10 mouse cellular contexts compared by ENCODE assay signal in genomic region chr3:108327916-108328315, GRCm38 (mm10). TPM values are rescaled to one million over a fixed set of nuclear protein-coding genes. Genes with fewer than 3 reads are reported as not detected.
A peak's percentile ranks its signal among the peaks of the same experiment; 100 is the strongest.
DNase-seq lines count a peak whose midpoint lies in the region; ATAC-seq and TF ChIP-seq lines count a peak whose summit lies in the region.
"Had no signal": no experiment of that assay in that cellular context is flagged by ENCODE, and none has a peak within 500 bp of the region (broad histone marks: within the 10 kb centered on the region; RNA-seq: fewer than 3 reads in every experiment).

No protein-coding gene starts in this region.

- peak overlapping the region; percentile 48; the same call in 1 of the 2 replicates for H3K27ac ChIP-seq in left cerebral cortex, adult 2 months

- TF ChIP-seq CTCF in left cerebral cortex, adult 2 months (IDR thresholded peaks at IDR 0.05) = no peak

- no peak for ATAC-seq in activated CD4-positive, CD25-positive, alpha-beta regulatory T cell, adult 4 months

- H3K4me3 ChIP-seq in left cerebral cortex, adult 2 months = no peak overlapping the region
- H3K4me3 ChIP-seq: limb, embryonic 13.5 days had no signal

- DNase-seq in adrenal gland, postnatal 10 days = peak; percentile 27
- DNase-seq in adrenal gland, postnatal 36 days = no peak
- DNase-seq in left cerebral cortex, adult 2 months (ENCODE audit: extremely low spot score in 1 of 2, low spot score in 2 of 2) = no peak
- no peak for DNase-seq in left cerebral cortex, postnatal 25 days (ENCODE audit: low spot score in 2 of 2)
- DNase-seq in heart, postnatal 14 days = peak; percentile 39 to 43
- peak; percentile 79 for DNase-seq in skeletal muscle tissue, adult 2 months (ENCODE audit: low read depth, low spot score)
- no peak for DNase-seq in left cerebral cortex, postnatal 36 days (ENCODE audit: low spot score in 2 of 2)

- intact Hi-C loops in left cerebral cortex, adult 2 months (cut with DNase I) = loop anchor here (5.0 kb wide), 1 partner anchor 41 kb away; no protein-coding TSS in a partner anchor
- intact Hi-C loops in left cerebral cortex, postnatal 25 days (cut with DNase I) = no loop called here
- intact Hi-C loops in heart, postnatal 14 days (cut with DNase I) = no loop called here
- intact Hi-C loops in left cerebral cortex, postnatal 36 days (cut with DNase I) = loop anchor here (5.0 kb wide), 1 partner anchor 41 kb away; no protein-coding TSS in a partner anchor

RNA-seq across cellular contexts. Expression of gene Mybphl, which starts 36.8 kb away (rescaled TPM):
- not detected for total RNA-seq in adrenal gland, postnatal 10 days (2021)
- total RNA-seq in adrenal gland, postnatal 36 days (2021) = not detected
- total RNA-seq in left cerebral cortex, adult 2 months (2021) = 1 to 10 TPM in 1 of 2 experiments, not detected in 1; 1.0 TPM
- under 1 TPM; 0.25 to 0.85 TPM for total RNA-seq in left cerebral cortex, postnatal 25 days (2021)
- total RNA-seq in heart, postnatal 14 days (2021) = 10 to 100 TPM; 18.9 to 53.7 TPM
- not detected for polyA plus RNA-seq in activated CD4-positive, CD25-positive, alpha-beta regulatory T cell, adult 4 months (2017; shearing (Covaris generic))
- total RNA-seq in left cerebral cortex, postnatal 36 days (2021) = under 1 TPM in 1 of 2 experiments, not detected in 1; 0.25 TPM
- total RNA-seq: neutrophil, adult 5-6 weeks had no signal
- polyA plus RNA-seq: limb, embryonic 13.5 days had no signal

RNA-seq across cellular contexts. Expression of gene Sort1, which starts 44.0 kb away (rescaled TPM):
- total RNA-seq in adrenal gland, postnatal 10 days (2021) = 10 to 100 TPM; 46.1 to 48.8 TPM
- 10 to 100 TPM; 40.7 to 50.8 TPM for total RNA-seq in adrenal gland, postnatal 36 days (2021)
- 100 to 1,000 TPM; 310 to 316 TPM for total RNA-seq in left cerebral cortex, adult 2 months (2021)
- 100 to 1,000 TPM; 293 to 302 TPM for total RNA-seq in left cerebral cortex, postnatal 25 days (2021)
- total RNA-seq in heart, postnatal 14 days (2021) = 10 to 100 TPM; 19.8 to 24.1 TPM
- under 1 TPM in 1 of 2 experiments, not detected in 1; 0.07 TPM for polyA plus RNA-seq in activated CD4-positive, CD25-positive, alpha-beta regulatory T cell, adult 4 months (2017; shearing (Covaris generic))
- total RNA-seq in left cerebral cortex, postnatal 36 days (2021) = 100 to 1,000 TPM; 299 to 314 TPM

RNA-seq across cellular contexts. Expression of gene Psrc1, which starts 55.7 kb away (rescaled TPM):
- 1 to 10 TPM; 6.0 to 6.4 TPM for total RNA-seq in adrenal gland, postnatal 10 days (2021)
- 1 to 10 TPM; 1.0 to 1.6 TPM for total RNA-seq in adrenal gland, postnatal 36 days (2021)
- total RNA-seq in left cerebral cortex, adult 2 months (2021) = 10 to 100 TPM; 18.9 to 21.2 TPM
- total RNA-seq in left cerebral cortex, postnatal 25 days (2021) = 10 to 100 TPM; 12.9 to 18.6 TPM
- 1 to 10 TPM; 1.1 to 1.7 TPM for total RNA-seq in heart, postnatal 14 days (2021)
- 10 to 100 TPM in 1 of 2 experiments, 1 to 10 TPM in 1; 7.8 to 10.3 TPM for polyA plus RNA-seq in activated CD4-positive, CD25-positive, alpha-beta regulatory T cell, adult 4 months (2017; shearing (Covaris generic))
- total RNA-seq in left cerebral cortex, postnatal 36 days (2021) = 10 to 100 TPM; 12.9 to 18.3 TPM

Comparison
In these comparisons a context has a peak if more than half of its experiments do, and no peak if none do; other contexts are left out.
1. DNase-seq: peak in adrenal gland, postnatal 10 days (single experiment), heart, postnatal 14 days (2 of 2) and skeletal muscle tissue, adult 2 months (single experiment); none in adrenal gland, postnatal 36 days (0 of 2), left cerebral cortex, adult 2 months (0 of 2), left cerebral cortex, postnatal 25 days (0 of 2) and left cerebral cortex, postnatal 36 days (0 of 2).
2. intact Hi-C loops: an anchor here in left cerebral cortex, adult 2 months (5.0 kb wide) and left cerebral cortex, postnatal 36 days (5.0 kb wide); none called in left cerebral cortex, postnatal 25 days and heart, postnatal 14 days.
3. RNA of gene Mybphl, which starts 36.8 kb away (total RNA-seq): 18.9 to 53.7 TPM in heart, postnatal 14 days; 1.0 TPM in left cerebral cortex, adult 2 months, 0.25 to 0.85 TPM in left cerebral cortex, postnatal 25 days, 0.25 TPM in left cerebral cortex, postnatal 36 days, not detected in adrenal gland, postnatal 10 days and not detected in adrenal gland, postnatal 36 days; every median in the first group is over 4 times any median in the second.
4. RNA of gene Sort1, which starts 44.0 kb away (total RNA-seq): 310 to 316 TPM in left cerebral cortex, adult 2 months, 299 to 314 TPM in left cerebral cortex, postnatal 36 days and 293 to 302 TPM in left cerebral cortex, postnatal 25 days; 40.7 to 50.8 TPM in adrenal gland, postnatal 36 days, 46.1 to 48.8 TPM in adrenal gland, postnatal 10 days and 19.8 to 24.1 TPM in heart, postnatal 14 days; every median in the first group is over 4 times any median in the second.